Mouse (Mus musculus): Measurements from ENCODE around the gene Cp.
"Not testable (repeated sequence)": the region's sequence is repeated elsewhere in the genome, so short reads cannot be mapped to it uniquely, and the experiment has no call there.

The Cp gene

DNA sequence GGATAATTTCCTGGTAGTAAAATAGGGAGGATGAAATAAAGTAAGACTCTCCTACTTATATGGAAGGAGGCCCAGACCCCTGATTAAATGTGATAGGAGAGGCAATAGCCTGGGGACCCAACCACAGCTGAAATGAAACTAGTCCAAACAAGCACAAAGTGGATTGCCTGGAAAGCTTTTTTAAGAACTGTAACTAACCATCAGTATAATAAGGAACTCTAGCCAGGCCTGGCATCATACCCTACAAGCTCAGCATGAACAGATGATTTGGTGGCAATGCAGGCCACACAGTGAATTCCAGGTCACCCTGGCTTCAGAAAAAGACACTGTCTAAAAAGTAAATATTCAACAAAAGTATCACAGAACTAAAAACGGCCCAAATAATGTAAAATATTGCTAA lies 48.8 kb downstream of the Cp start:
- in situ Hi-C loops (cut with MseI, MboI), result no loop called here

DNA sequence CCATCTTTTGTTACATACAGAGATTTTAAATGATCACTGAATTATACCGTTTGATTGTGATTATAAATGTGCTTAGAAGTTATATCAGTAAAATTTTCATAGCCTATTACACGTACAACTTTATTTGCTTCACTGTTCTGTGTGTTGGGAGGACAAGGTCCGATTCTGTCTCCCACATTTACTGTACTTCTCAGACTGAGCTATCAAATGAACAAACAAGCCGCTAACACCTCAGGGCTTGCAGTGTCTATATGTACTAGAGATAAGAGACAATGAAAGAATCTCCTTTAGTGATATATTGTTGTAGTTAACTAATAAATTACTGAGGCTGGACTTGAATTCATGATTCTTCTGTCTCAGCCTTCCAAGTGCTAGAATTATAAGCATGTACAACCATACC lies 50.4 kb downstream of the Cp start:
- in situ Hi-C loops (cut with MseI, MboI), result no loop called here

DNA sequence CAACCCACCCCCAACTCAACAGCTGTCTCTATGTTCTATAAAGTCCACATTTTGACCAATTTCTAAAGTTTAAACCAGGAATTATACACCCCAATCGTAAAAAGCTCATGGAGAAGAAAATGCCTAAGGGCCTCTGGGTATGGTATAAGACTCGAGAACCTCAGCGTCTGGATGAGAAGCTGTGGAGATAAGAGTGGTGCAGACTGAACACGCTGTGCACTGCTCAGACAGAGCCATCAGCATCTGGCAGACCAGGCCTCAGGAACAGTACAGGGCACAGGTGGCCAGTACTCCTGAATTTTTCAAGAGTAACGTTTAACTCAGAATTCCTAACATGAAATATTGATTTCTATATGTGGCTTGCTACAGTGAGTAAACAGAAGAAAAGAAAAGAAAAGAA lies 50.9 kb downstream of the Cp start:
- in situ Hi-C loops (cut with MseI, MboI), result no loop called here

DNA sequence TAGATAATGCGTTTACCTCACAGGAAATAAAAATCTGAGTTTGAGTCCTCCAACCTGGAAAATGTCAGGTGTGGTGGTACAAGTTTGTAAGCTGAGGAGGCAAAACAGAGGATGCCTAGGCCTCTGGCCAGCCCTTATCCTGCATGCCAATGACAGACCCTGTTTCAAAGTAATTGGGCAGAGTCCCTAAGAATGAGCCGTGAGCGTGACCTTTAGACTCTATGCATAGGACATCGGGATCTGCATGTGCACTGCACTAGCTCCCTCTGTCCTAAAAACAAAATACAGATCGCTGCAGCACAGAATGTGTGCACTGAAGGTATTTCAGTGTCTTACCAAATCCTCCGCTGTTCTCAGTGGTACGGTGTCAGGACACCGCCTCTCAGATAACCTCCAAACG lies 53.6 kb downstream of the Cp start:
- in situ Hi-C loops (cut with MseI, MboI), result no loop called here

DNA sequence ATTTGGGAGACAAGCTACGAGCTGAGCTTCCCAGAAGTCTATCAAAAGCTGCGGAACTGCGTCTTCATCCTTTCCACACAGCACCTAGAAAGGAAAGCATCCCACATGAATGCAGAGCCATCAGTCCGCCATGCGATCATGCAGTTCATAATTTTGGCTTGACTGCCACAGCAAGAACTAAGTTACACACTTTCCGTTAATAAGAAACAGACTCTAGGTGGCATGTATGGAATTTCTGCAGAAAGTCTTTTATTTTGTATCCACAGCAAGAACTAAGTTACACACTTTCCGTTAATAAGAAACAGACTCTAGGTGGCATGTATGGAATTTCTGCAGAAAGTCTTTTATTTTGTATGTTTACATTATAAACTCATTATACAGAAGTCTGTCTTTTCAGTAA lies 54.1 kb downstream of the Cp start:
- in situ Hi-C loops (cut with MseI, MboI), result not testable (repeated sequence)

DNA sequence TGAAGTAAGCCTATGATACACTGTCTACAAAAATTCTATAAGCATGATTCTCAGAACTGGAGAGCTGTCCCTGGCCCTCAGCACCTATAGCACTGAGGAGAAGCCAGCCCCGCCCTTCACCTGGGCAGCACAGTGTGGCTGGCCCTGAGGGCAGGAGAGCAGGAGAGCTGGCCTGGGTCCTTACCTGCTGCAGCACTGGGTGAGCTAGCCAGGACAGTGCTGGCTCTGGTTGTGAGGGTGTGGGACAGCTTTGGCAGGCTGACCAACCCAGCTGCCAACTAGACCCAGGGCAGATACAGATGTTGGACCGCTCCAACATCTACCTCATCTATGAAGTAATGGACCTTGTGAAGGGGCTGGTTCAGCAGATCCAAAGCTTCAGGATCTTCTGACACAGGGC lies 57.6 kb downstream of the Cp start:
- in situ Hi-C loops (cut with MseI, MboI), result no loop called here

DNA sequence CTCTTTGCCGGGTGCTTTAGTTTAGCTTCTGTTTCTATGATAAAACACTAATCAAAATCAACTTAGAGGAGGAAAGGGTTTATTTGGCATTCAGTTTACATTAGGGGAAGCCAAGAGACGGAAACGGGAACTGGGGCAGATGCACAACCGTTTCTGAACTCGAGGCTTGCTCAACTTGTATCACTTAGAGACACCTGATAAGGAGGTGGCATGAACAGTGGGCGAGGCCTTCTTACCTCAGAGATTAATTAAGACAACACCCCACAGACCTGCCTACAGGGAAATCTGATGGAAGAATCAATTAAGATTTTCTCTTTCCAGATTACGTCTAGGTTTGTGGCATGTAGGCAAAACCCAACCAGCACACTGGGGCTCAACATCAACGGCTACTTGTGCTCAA lies 61.2 kb downstream of the Cp start:
- in situ Hi-C loops (cut with MseI, MboI), result no loop called here

DNA sequence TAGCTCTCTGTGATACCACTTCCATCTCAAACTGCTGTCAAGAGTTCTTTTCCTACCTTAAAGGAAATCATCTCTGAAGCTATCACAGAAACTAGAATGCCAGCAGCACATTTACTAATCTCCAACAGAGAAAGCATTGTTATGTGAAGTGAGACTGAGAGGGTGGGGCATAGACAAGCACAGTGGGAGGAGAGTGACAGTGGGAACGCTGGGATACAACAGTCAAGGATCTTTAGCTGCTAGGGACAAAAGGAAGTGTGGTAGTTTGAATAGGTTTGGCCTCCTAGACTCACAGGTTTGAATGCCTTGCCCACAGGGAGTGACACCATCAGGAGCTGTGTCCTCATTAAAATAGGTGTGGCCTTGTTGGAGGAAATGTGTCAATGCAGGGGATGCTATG lies 67.0 kb downstream of the Cp start:
- in situ Hi-C loops (cut with MseI, MboI), result no loop called here

DNA sequence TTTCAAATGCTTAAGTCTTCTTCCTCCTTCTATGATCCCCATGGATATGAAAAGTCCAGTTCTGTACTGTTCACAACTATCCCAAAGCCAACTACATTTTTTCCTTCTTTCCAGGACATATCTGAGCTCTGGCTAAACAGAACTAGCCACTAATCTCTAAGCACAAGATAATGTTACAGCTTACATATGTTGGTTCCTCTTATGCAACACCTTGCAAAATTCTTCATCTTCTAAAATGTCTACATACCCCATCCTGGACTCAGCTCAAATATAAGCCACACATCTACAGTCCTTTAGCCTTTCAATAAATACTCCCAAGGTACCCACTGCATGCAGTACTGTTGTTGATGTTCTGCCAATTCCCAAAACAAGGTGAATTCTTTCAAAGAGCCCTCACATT lies 69.6 kb downstream of the Cp start:
- in situ Hi-C loops (cut with MseI, MboI), result no loop called here

DNA sequence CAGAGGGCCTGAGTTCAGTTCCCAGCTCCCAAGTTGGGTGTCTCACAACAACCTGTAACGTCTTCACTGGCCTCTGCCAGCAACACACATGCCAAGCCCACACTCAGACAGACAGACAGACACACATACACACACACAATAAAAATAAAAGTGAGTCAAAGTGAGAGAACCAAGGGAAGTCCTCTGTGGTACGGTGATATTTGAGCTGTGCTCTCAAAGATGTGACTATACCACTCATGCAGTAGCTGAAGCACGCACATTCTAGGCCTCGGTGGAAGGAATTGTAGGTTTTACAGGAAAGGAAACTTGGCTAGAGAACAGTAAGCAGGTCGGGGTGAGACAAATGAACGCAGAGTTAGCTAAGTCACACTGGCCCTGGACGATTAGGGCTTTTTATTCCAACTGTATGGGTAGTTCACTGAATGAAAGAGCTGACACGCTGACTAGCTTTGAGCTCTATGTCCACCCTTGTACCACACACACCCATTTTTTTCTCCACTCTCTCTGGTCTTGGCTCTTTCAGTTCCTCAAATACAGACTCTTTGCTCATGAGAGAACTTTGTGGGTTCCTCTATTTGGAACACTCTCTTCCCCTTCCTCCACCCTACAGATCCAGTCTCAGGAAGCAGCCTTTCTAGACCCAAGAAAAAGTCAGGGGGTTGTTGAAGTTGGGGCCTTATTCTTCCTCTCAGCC lies 70.3 kb downstream of the Cp start:
- in situ Hi-C loops (cut with MseI, MboI), result no loop called here

DNA sequence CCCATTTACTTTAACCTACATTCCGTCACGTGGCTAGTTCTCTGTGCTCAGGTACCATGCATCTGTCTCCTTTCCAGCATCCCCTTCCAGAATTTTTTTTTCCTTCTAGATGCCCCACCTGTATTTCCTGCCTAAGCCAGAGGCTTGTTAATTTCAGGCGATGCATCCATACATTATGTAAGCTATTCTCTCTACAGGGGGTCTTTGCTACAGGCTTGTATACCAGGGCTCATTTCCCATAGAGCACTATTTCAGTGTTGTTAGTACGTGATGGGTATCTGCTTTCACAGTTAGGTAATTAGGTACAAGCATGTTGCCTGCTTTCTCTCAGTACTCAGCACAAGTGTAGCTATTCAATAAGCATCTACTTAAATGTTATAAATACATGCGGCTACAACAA lies 70.9 kb downstream of the Cp start:
- in situ Hi-C loops (cut with MseI, MboI), result no loop called here

DNA sequence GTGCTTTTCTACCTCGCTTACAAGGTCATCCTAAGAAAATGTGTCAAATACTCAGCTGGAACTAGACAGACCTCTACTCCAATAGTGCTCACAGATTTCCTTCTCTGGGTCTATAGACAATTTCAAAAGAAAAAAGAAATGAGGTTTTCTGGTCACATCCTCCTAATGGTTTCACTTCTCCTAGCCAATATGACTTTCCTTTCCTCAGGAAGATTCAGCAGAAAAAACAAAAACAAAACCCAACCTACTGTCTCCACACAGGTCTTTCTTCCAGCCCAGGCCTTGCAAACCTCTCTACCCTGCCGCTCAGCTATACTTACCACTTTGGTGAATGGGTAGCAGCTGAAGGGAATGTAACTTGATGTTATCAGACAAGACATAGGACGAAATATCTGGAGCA lies 71.8 kb downstream of the Cp start:
- in situ Hi-C loops (cut with MseI, MboI), result no loop called here

DNA sequence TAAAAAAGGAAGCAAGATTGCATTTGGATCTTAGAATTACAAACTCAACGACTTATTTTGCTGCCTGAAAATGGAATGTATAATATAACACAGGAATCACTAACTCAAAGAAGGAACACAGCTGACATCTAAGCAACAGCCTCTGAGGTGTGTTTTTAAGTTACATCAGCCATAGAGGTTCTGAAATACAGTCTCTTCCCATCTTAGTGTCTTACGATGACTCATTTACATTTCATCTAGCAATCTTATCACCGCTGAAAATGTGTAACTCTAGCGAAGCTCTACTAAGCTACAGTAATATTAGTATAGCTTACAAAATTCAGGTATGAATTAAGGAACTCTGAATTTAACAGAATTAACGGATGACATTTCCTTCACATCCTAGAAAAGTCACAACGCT lies 74.0 kb downstream of the Cp start:
- in situ Hi-C loops (cut with MseI, MboI), result no loop called here

DNA sequence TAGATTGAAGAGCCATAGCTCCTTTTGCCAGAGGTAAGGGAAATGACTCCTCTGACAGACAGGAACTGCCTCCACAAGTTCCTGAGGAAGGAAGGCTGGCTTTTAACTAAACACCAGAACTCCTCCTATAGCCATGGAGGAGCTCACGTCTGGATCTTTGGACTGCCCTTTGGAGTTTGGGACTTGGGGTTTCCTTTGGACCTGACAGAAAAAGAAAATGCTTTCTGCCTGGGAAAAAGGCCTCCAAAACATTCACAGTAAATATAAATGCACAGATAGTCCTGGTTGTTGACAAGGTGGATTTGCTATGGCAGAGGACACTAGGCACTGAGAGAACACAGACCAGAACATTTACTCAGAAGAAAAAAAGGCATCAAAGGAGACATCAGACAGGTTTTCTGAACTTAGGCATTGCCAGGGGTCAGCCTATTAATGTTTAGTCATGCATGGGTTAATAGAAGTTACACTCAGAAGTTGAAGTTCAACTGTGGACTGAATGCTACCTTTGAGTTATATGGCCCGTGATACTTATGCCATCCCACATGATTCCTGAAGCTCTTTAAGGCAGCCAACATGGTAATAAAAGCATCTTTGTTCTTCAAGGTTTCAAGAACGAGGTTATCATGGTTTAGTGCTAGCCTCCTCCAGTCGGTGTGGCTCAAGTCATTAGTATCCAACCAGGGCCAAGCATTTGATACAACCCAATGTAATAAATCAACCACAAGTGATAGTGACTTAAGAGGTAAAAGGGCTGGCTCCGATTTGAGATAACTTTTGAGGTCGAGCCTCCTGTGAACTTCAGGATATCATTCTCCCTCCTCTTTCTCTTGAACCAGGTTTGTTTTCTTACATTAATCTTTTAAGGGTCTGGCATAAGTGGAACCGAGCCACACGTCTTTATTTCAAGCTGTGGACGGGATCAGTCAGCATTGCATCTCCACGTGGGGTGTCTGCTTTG lies 77.2 kb downstream of the Cp start:
- in situ Hi-C loops (cut with MseI, MboI), result no loop called here

DNA sequence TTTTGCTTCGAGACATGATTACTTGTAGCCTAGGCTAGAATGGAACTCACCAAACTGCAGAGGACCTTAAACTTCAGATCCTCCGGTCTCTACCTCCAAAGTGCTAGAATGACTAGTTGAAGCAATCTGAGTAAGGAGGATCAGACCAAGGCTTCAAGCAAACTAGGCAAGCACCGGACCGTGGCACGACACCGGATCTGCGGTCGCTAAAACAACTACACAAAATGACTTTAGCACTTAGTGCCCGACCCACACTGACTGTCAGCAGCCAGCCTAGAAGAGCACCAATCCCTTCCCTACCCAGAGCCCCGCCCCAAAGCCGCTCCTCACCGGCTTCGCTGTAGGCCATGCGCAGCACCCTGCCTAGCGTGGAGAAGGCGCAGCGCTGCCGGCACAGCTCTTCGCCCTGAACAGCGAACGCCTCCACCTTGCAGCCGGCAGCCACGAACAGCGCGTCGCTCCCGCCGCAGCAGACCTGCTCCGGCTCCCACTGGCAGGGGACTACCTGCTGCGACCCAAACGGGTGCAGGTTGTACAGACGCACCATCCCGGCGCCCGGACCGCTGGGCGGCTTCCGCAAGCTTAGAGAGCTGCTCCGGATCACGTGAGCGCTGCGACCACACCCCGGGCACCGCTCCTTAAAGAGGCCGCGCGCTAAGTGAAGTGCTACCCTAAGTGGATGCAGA lies 78.0 kb downstream of the Cp start, which contains the start of gene Hps3:
Gene Hps3 (minus strand): TSS at position 597 of the 686 bp plus-strand sequence.
- in situ Hi-C loops (cut with MseI, MboI), result no loop called here

DNA sequence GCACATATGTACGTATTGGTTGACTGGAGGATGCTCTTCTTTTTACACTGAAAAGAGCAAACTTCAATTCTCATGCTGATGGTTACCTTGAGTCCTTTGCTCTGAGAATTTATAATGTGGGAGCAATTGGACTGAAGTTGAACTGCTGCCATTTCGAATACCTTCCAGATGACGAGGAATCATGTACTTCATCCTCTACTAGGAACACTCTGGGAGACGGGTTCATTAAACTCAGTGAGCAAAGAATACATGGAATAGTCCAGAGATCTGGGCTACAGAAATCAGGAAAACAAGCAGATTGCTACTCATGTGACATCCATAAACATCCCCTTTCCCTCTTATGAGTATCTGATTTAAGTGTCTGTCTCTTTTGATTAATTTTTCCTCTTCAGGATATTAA lies 79.2 kb downstream of the Cp start:
- in situ Hi-C loops (cut with MseI, MboI), result no loop called here

DNA sequence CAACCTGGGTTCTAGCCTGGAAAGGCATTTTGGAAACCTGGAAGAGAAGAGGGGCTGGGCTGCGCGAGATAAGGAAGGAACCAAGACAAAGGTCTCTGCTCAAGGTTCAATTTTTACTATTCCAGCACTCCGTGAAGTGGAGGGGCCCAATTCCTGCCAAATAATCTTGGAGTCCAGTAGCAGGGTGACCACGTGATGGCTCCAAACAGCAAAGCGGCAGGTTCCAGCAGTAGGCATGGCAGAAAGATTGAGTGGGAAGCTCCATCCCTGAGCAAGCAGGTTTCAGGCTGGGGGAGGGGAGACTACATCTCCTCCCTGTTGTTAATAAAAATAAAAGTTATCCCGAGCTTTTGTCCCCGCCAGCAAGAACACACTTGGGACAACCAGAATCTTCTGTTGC lies 84.6 kb downstream of the Cp start:
- in situ Hi-C loops (cut with MseI, MboI), result not testable (repeated sequence)

DNA sequence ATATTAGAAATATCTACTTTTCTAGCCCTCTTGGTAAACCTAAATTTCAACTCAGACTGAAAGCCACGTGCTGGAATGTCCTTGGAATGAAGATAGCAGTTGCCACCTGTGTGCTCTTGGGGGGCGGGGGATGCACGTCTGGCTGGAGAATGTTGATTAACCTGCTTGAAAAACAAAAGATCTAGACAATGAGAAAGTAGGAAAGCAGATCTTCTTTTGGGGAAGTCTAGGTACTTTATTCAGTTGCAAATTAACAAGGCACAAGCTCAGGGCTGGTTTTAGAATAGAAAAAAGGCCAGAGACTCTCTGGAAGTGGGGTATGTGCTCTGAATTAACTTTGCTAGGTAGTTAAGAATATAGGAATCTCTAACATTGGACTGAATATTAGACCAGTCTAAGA lies 87.9 kb downstream of the Cp start:
- in situ Hi-C loops (cut with MseI, MboI), result not testable (repeated sequence)

DNA sequence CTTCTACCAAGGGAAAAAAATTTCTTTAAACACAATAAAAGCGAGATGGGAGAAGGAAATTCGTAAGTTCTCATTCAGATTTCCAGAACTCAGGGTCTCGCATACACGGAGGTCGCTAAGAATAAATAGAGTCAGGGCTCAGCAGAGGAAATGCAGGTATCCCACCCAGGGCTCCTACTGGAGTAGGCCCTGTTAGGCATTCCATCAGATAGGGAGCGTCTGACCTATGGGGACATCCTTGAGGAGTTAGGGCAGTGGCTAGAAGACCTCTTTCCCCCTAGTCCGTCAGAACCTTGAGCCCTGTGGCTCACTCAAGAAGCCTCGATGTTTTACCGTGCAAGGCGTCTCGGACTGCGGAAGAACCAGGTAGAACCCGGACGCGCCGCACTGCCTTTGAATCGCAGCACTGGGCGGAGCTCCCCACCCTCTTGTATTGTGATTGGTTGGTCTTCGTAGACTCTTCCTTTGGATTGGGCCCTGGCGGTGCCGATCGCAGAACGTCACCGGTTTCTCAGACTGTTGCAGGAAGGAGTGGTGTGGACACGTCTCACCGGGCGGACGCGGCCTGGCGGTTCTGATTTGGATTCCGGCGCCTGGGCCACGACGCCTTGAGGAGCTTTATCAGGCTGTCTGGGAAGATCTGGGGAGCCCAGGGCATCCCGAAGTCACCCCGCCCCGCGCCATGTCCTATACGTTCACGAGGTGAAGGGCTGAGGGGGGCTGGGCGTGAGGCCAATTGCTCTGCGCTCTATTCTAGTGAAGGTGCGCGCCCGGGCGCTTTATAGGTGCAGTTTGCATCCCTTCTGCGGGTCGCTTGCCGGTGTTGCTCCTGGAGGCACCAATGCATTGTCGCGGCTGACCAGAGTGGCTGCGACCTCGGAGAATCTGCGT lies 100.7 kb downstream of the Cp start, which contains the start of gene Hltf:
Gene Hltf (plus strand): TSS at position 506 of the 891 bp plus-strand sequence.
- in situ Hi-C loops (cut with MseI, MboI), result no loop called here

DNA sequence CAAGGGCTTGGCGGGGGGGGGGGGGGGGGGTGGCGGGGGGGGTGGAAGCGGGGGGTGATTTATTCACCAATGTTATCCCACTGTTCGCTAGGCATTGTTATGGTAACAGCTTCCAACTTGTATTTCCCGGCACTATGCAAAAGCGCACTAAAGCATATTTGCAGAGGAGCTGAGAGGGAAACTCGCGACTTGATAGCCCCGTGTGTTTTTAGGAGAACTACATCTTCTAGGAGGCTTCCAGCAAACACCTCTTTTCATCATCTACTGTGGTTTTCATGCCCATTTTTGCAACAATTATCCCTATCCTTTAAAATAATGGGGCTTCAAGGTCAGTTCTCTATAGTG lies 101.3 kb downstream of the Cp start:
- in situ Hi-C loops (cut with MseI, MboI), result no loop called here

All from mouse trophoblast stem cell (cell line).